Mouse (Mus musculus): ENCODE results near the gene Apoc1. TPM values are rescaled to one million over a fixed set of nuclear protein-coding genes. Genes with fewer than 3 reads are reported as not detected.

Gene Apoc1
- total RNA-seq, 2 experiments from 2014 or later = 6.1 to 6.8 TPM

GRCm38 (mm10) chr7:19651063-19651786 is 41.2 kb downstream of the Apoc1 start:
- no peak for DNase-seq (ENCODE audit: low spot score in 2 of 2)

GRCm38 (mm10) chr7:19641223-19641622 is 51.2 kb downstream of the Apoc1 start:
- DNase-seq (ENCODE audit: low spot score in 2 of 2) = no peak

Other genes with a start within 250 kb of the Apoc1 start
- gene Mark4, start 233.8 kb downstream of the Apoc1 start, total RNA-seq (2021) = 100 to 1,000 TPM; 114 to 119 TPM
- 1 to 10 TPM in 1 of 2 experiments, under 1 TPM in 1; 0.91 to 1.0 TPM for gene Exoc3l2, start 229.3 kb downstream of the Apoc1 start, total RNA-seq (2021)
- 1 to 10 TPM; 6.4 to 7.0 TPM for gene Bloc1s3, start 184.3 kb downstream of the Apoc1 start, total RNA-seq (2021)
- gene Trappc6a, start 184.3 kb downstream of the Apoc1 start, total RNA-seq (2021) = 10 to 100 TPM; 23.0 to 24.2 TPM
- gene Nkpd1, start 174.8 kb downstream of the Apoc1 start, total RNA-seq (2021) = under 1 TPM; 0.48 to 0.69 TPM
- 10 to 100 TPM; 88.3 to 91.7 TPM for gene Ppp1r37, start 129.6 kb downstream of the Apoc1 start, total RNA-seq (2021)
- under 1 TPM in 1 of 2 experiments, not detected in 1; 0.53 TPM for gene Zfp296, start 115.4 kb downstream of the Apoc1 start, total RNA-seq (2021)
- gene Gemin7, start 115.1 kb downstream of the Apoc1 start, total RNA-seq (2021) = 10 to 100 TPM; 39.8 to 43.3 TPM
- 10 to 100 TPM; 85.8 to 95.0 TPM for gene Clasrp, start 88.2 kb downstream of the Apoc1 start, total RNA-seq (2021)
- gene Relb, start 63.2 kb downstream of the Apoc1 start, total RNA-seq (2021) = 10 to 100 TPM in 1 of 2 experiments, 1 to 10 TPM in 1; 9.9 to 10.5 TPM
- 100 to 1,000 TPM; 151 to 160 TPM for gene Clptm1, start 27.6 kb downstream of the Apoc1 start, total RNA-seq (2021)
- not detected for gene Apoc2, start 14.7 kb downstream of the Apoc1 start, total RNA-seq (2021)
- gene Gm44805, start 11.2 kb downstream of the Apoc1 start, total RNA-seq (2021) = not detected
- gene Apoc4, start 11.2 kb downstream of the Apoc1 start, total RNA-seq (2021) = not detected
- 1,000 to 10,000 TPM; 2,679 to 2,697 TPM for gene Apoe, start 6.5 kb upstream of the Apoc1 start, total RNA-seq (2021)
- 100 to 1,000 TPM; 105 to 115 TPM for gene Tomm40, start 22.8 kb upstream of the Apoc1 start, total RNA-seq (2021)
- gene Nectin2, start 57.8 kb upstream of the Apoc1 start, total RNA-seq (2021) = 10 to 100 TPM; 11.6 to 12.7 TPM
- gene Bcam, start 78.4 kb upstream of the Apoc1 start, total RNA-seq (2021) = 10 to 100 TPM in 1 of 2 experiments, 1 to 10 TPM in 1; 8.8 to 14.0 TPM
- not detected for gene Cblc, start 104.1 kb upstream of the Apoc1 start, total RNA-seq (2021)
- under 1 TPM; 0.38 to 0.78 TPM for gene Bcl3, start 130.1 kb upstream of the Apoc1 start, total RNA-seq (2021)
- gene Gm19345, start 159.3 kb upstream of the Apoc1 start, total RNA-seq (2021) = 1 to 10 TPM; 3.0 to 3.3 TPM
- not detected for gene Ceacam16, start 168.6 kb upstream of the Apoc1 start, total RNA-seq (2021)
- not detected for gene Ceacam19, start 195.3 kb upstream of the Apoc1 start, total RNA-seq (2021)
- 10 to 100 TPM; 10.4 to 11.3 TPM for gene Pvr, start 228.5 kb upstream of the Apoc1 start, total RNA-seq (2021)

Measured in layer of hippocampus, postnatal 14 days (tissue).